Mouse (Mus musculus): ENCODE data around the gene Imp3. TPM values are rescaled to one million over a fixed set of nuclear protein-coding genes. Genes with fewer than 3 reads are reported as not detected.
A peak's percentile ranks its signal among the peaks of the same experiment; 100 is the strongest.
"Not testable (repeated sequence)": the region's sequence is repeated elsewhere in the genome, so short reads cannot be mapped to it uniquely, and the experiment has no call there.

The Imp3 gene
- total RNA-seq (2022) = 10 to 100 TPM; 58.6 to 70.1 (median 65.8) TPM

DNA sequence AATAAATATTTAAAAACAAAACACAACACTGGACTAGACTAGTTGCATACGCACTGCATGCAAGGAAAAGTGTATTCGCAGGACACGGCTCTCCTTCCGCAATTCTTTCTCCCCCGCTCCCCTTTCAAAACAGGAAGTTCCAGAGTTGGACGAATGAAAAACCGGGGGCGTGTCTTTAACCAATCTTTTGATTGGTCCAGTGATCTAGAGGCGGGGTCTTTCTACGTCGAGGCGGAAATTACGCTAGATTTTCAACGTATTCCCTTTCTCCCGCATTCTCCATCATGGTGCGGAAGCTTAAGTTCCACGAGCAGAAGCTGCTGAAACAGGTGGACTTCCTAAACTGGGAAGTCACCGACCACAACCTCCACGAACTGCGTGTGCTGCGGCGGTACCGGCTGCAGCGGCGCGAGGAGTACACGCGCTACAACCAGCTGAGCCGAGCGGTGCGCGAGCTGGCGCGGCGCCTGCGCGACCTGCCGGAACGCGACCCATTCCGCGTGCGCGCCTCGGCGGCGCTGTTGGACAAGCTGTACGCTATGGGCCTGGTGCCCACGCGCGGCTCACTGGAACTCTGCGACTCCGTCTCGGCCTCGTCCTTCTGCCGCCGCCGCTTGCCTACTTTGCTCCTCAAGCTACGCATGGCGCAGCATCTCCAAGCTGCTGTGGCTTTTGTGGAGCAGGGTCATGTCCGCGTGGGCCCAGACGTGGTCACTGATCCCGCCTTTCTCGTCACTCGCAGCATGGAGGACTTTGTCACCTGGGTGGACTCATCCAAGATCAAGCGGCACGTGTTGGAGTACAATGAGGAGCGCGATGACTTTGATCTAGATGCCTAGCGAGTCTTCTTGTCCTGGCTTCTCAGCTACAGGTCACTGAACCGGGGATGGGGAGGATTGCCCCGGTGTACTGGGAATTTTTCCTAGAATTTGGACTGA, at the start of gene Imp3:
TSS of gene Imp3 (plus strand) at position 253 of the 938 bp plus-strand sequence.
- DNase-seq (ENCODE audit: low spot score) = peak; percentile 98

GRCm38 (mm10) chr9:56887581-56887980, 49.7 kb upstream of the Imp3 start:
- DNase-seq (ENCODE audit: low spot score) = no peak

- DNase-seq (ENCODE audit: low spot score) = peak; percentile 82
These were observed 47.5 kb upstream of the Imp3 start for GRCm38 (mm10) chr9:56889817-56890216.

DNA sequence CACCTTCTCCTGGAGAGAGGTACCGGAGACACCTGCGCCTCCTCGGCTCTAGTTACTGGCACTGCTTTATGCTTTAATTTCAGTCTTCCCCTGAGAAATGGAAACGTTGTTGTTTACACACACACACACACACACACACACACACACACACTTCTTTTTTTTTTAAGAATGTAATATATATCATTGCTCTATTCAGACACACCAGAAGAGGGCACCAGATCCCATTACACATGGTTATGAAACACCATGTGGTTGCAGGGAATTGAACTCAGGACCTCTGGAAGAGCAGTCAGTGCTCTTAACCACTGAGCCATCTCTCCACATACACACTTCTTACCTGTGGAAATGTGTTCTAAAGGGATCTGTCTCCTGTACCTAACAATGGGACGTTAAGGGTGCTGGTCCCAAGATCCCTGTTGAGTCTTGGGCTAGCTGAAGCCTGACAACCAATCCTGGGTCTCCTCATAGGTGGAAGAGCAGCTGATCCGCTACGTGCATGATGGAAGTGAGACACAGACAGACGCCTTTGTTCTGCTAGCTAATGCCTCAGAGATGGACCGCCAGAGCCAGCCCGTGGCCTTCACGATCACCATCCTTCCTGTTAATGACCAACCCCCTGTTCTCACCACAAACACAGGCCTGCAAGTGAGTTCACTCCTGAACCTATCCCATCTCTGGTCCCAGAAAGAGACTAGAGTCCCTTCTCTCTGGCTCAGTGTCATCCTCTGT, 46.6 kb upstream of the Imp3 start:
- DNase-seq (ENCODE audit: low spot score) = no peak

DNA sequence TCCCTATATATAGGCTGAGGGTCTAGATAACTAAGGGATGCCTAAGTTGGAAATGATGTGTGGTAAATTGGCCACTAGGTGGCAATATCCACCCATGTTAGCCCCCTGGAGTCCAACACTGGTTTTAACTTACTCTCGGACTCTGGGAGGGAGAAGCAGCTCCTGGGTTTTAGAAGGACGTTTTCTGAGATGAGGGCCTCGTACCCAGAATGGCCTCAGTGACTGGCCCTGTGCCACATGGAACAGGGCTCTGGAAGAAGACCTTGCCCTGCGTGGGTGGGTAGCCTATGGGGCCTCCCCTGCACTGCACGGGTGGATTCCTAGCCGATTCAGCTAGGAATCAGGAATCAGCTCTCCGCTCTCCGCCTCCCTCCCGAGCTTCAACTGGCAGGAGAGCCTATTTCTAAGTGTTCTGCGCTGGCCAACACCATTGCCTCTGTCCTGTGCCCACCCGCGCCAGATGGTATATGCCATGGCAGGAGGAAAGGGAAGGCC, 45.7 kb upstream of the Imp3 start:
- peak; percentile 85 for DNase-seq (ENCODE audit: low spot score)

DNA sequence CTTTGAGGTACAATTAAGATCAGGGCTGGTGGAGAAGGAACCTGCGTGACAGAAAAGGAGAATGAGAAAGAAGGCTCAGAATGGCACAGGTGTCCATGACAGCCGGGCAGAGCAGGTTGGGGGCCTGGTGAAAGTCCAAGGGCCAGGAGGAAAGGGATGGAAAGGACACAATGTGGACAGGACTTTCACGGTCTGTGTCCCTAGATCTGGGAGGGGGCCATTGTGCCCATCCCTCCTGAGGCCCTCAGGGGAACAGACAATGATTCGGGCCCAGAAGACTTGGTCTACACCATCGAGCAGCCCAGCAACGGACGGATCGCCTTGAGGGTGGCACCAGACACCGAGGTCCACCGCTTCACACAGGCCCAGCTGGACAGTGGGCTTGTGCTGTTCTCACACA, 45.2 kb upstream of the Imp3 start:
- no peak for DNase-seq (ENCODE audit: low spot score)

GRCm38 (mm10) chr9:56893313-56893712, 44.0 kb upstream of the Imp3 start:
- DNase-seq (ENCODE audit: low spot score) = no peak

- no peak for DNase-seq (ENCODE audit: low spot score)
These were observed 43.3 kb upstream of the Imp3 start for GRCm38 (mm10) chr9:56894006-56894405.

- no peak for DNase-seq (ENCODE audit: low spot score)
These were observed 40.5 kb upstream of the Imp3 start for GRCm38 (mm10) chr9:56896779-56897178.

DNA sequence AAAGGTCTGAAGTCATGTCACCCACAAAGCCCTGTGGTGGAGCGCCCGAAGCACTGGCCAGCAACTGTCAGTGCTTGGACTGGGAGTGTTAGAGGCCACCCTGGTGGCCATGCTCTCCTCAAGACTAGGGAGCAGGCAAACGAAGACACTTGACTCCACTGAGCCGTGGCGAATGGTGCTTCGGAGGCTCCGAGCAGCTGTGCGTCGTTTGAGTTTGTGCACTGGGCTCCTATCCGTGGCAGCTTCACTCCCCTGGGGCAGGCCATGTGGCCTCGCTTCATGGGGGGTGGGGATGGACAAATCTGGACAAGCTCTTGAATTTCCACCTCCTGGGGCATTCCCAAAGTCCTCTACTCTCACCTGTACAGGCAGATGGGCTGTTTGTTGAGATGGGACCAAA, 37.9 kb upstream of the Imp3 start:
- no peak for DNase-seq (ENCODE audit: low spot score)

- no peak for DNase-seq (ENCODE audit: low spot score)
These were observed 37.2 kb upstream of the Imp3 start for GRCm38 (mm10) chr9:56900060-56900459.

DNA sequence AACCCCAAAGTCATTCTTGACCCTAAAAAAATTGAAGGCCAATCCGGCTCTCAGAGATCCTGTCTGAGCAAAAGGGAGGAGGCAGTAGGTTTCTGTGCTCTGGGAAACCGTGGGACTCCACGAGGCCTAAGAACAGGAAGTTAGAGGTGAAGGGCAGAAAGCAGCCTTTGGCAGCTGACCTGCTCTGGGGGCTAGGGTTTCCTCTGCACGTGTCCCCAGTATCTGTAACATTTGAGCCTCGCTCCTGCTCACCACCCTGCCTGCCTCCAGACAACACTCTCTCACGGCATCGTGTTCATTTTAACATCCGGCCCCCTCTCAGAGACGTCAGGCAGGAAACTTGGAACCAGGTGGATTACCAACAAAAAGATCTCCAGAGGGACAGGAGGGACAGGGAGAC, 36.7 kb upstream of the Imp3 start:
- peak; percentile 32 for DNase-seq (ENCODE audit: low spot score)

DNA sequence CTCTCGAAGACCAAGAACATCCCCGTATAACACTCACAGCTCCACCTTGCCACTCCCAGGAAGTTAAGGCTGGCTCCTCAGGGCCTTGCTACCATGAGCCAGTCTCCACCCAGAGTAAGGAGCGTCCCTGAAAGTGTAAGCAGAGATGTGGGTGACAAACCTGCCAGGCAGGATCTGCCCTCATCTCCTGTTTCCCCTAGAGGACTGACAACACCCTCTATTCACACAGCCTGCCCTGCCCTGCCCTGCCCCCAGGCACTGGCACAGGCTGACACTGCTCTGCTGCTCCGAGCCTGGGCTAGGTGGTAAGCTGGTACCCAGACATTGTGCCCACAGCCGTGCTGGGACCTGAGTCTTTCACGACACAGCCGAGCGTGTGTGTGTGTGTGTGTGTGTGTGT, 36.1 kb upstream of the Imp3 start:
- no peak for DNase-seq (ENCODE audit: low spot score)

DNA sequence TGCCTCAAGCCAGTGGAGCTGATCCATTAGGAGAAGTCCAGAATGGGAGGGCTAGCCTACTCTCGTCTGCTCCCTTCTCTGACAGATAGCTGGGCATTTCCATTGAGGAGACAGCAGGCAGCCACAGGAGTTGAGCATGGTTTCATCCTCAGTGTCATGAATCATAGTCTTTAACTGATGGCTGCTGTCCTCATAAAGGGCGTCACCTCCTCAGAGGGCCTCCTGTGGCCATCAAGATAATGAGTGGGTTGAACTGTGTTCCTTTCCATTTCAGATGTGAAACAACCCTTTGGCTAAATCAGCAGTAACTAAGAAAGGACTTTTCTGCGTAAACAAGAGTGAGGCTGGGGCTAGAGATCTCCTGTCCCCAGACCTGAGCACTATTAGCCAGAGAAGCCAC, 33.6 kb upstream of the Imp3 start:
- no peak for DNase-seq (ENCODE audit: low spot score)

DNA sequence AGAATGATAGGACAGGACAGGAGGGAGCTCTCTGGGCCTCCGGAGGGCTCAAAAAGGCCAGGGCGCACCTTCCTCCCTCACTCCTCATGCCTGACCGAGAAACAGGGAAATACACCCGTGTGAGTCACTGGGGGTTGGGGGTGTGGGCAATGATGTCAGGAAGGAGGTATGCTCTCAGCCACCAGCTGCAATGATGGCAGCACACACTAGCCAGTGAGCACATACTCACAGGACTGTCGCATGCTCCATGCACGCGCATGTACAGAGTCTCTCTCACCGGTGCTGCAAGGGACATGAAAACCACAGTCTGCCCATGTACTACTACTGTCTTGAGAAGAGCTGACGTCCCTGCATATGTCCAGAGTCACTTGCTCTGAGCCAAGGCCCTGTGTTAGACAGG, 29.7 kb upstream of the Imp3 start:
- no peak for DNase-seq (ENCODE audit: low spot score)

GRCm38 (mm10) chr9:56909991-56910390, 27.3 kb upstream of the Imp3 start:
- DNase-seq (ENCODE audit: low spot score) = not testable (repeated sequence)

GRCm38 (mm10) chr9:56911017-56911416, 26.3 kb upstream of the Imp3 start:
- DNase-seq (ENCODE audit: low spot score) = no peak

DNA sequence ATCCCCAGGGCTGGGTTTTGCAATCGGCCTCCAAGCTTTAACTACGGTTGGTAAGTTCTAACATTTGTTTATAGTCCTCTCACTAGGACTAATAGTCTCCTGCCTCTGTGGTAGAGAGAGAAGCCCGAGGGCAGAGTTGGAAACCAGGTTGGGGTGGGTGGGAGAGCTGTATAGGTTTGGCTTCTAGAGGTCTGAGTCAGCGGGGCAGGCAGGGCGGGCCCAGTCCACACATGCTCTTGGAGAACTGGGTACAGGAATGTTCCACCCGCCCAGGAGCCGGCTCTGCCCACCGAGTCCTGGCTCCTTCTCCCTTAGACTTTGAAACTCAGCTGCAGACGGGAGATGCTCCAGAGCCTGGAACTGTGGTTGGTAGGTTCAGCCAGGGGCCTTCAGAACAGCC, 23.3 kb upstream of the Imp3 start:
- no peak for DNase-seq (ENCODE audit: low spot score)

DNA sequence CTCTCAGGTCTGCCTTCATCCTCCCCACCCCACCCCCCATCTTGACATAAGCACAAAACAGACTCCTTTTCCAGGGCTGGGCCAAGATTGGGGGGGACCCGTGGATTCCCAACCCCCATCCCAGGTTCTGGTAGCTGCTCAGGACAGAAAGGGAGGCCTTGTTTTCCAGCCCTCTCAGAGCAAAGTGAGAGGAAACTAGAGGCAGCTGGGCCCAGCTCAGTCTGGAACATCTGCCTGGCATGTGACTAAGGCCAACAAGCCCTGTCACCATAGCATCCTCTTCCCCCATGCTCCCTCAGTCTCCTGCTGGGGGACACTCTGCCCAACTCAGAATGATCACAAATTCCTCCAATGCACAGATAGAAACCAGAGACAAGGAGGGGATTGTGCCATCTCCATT, 22.2 kb upstream of the Imp3 start:
- DNase-seq (ENCODE audit: low spot score) = no peak

- DNase-seq (ENCODE audit: low spot score) = peak; percentile 62
These were observed 21.4 kb upstream of the Imp3 start for GRCm38 (mm10) chr9:56915695-56916410.

DNA sequence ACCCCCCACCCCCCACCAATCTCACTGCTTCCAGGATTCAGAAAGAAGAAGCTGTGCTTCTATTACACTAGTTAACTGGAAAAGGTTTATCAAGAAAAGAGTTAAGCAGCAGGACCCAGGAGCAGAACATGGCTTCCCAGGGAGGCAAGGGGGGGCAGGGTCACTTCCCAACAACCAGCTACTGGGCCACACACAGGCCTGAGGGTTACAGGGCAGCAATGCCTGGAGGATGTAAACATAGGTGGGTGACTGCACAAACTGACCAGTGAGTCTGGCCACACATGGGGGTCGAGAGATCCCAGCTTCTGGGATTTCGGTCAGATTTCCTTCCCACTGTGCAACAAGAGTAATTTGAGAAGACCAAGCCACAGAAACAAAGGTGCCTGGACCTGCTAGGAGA, 20.1 kb upstream of the Imp3 start:
- no peak for DNase-seq (ENCODE audit: low spot score)

DNA sequence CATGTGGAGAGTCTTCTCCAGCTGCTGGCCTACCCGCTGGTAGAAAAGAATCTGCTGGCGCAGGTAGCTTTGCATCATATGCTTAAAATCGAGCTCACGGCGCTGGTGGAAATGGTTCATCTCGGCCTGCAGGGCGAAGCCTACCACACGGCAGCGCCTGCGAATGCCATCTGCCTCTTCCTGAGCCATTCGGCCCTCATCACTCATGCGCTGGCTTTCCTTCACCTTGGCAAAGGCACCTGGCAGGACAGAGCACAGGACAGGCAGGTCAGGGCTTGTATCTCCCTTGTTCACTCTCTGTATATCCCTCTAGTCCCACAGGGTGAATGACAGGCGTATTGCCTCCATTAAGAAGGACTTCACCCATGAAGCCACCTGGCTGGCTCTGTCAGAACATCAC, 18.8 kb upstream of the Imp3 start:
- no peak for DNase-seq (ENCODE audit: low spot score)
